Mouse (Mus musculus): ENCODE measurements around the gene Cfap206.

DNA sequence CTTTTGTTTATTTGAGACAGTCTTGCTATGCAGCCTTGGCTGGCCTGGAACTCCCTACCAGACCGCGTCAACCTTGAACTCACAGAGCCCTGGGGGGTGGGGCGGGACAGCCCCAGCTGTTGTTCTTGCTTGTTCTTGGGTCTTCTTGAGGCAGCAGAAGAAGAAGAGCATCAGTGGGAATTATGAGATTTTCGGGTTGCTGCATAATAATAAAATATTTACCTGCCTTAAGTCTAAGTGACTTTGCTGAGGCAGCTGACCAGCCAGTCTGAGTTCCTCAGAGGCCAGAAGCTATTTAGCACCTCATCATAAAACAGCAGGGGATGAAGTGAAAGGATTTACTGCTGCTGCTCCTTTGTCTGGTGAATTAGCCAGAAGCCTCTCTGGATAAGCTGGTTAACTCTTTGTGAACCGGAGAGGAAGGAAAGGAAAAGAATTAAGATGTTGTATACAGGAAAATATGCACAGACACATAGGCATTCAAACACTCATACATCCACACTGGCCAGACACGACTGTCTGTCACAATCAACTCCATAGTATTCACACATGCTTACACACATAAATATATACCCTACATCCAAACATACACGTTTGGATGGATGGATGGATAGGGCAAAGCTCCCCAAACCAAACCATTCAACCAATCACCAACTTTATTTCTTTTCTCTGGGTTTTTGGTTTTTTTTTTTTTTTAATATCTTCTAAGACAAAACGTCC, 41.8 kb upstream of the Cfap206 start:
- TF ChIP-seq POLR2A (IDR thresholded peaks at IDR 0.05; ENCODE audit: borderline replicate concordance, extremely low read depth, low read depth, low read length) (no peak), CTCF (IDR thresholded peaks at IDR 0.05; ENCODE audit: insufficient read depth, low read length) (no peak)
